Mouse (Mus musculus): ENCODE data around the gene Lats2. TPM values are rescaled to one million over a fixed set of nuclear protein-coding genes. Genes with fewer than 3 reads are reported as not detected.

The Lats2 gene
- total and polyA plus RNA-seq, 3 experiments, result 1.1 to 4.0 (median 1.5) TPM

GRCm38 (mm10) chr14:57708580-57708979, 49.6 kb downstream of the Lats2 start:
- H3K4me3 ChIP-seq (replicated peaks in 1 of 3; ENCODE audit: low read depth in 2 of 3, low read length in 2 of 3, poor library complexity in 1 of 3), result no peak overlapping the region
- peaks cover 0 to 4% of the 10 kb centered on the region in 2 experiments; a peak in 3 of 4 replicates for H3K4me1 ChIP-seq (ENCODE audit: control insufficient read depth in 1 of 2, insufficient read depth in 2 of 2)
- dilution Hi-C loops (cut with MboI; ENCODE audit: extremely low pct_ligation_motif_present, extremely low pct_unique_long_range_greater_than_20kb, low sequenced_read_pairs) (no loop called here), in situ Hi-C loops (cut with MboI; ENCODE audit: low pct_ligation_motif_present, low pct_unique_long_range_greater_than_20kb, low sequenced_read_pairs) (no loop called here)
- H3K27ac ChIP-seq (ENCODE audit: insufficient read depth, low read depth), result no peak overlapping the region
- no peaks in the 10 kb centered on the region for H3K27me3 ChIP-seq (replicated peaks)
- DNase-seq (ENCODE audit: extremely low read depth), result no peak
- no peaks in the 10 kb centered on the region for H3K79me2 ChIP-seq (replicated peaks; ENCODE audit: control insufficient read depth, extremely low read depth, insufficient read depth, poor library complexity, severe bottlenecking)
- TF ChIP-seq MAZ (IDR thresholded peaks at IDR 0.05; ENCODE audit: low read depth, low read length) (no peak), HCFC1 (IDR thresholded peaks at IDR 0.05; ENCODE audit: low read depth, low read length) (no peak), TCF12 (IDR thresholded peaks at IDR 0.05; ENCODE audit: low read depth, low read length) (no peak), PAX5 (IDR thresholded peaks at IDR 0.05; ENCODE audit: low read length) (no peak), ZKSCAN1 (IDR thresholded peaks at IDR 0.05; ENCODE audit: borderline replicate concordance, low read depth, low read length) (no peak), BHLHE40 (IDR thresholded peaks at IDR 0.05; ENCODE audit: low read depth, low read length) (no peak), JUND (conservative IDR thresholded peaks at IDR 0.05; ENCODE audit: low read depth, low read length) (no peak), GABPA (IDR thresholded peaks at IDR 0.05; ENCODE audit: insufficient replicate concordance, low read depth, low read length) (no peak), SMC3 (IDR thresholded peaks at IDR 0.05; ENCODE audit: low read depth, low read length) (no peak), KAT2A (IDR thresholded peaks at IDR 0.05; ENCODE audit: insufficient replicate concordance, low read length) (no peak), MAFK (IDR thresholded peaks at IDR 0.05; ENCODE audit: insufficient replicate concordance, low read length) (no peak)
- no peaks in the 10 kb centered on the region for H3K9me3 ChIP-seq (replicated peaks; ENCODE audit: low read length)
- H3K4me2 ChIP-seq (ENCODE audit: insufficient read depth, low read depth, poor library complexity, severe bottlenecking), result no peak overlapping the region
- no peaks in the 10 kb centered on the region for H3K36me3 ChIP-seq (replicated peaks in 1 of 2; ENCODE audit: control insufficient read depth in 1 of 2, insufficient read depth in 1 of 2, low read length in 1 of 2)
- H3K9ac ChIP-seq (ENCODE audit: insufficient read depth, low read depth), result no peak overlapping the region

- Histone ChIP-seq H3K4me2 (ENCODE audit: insufficient read depth, low read depth, poor library complexity, severe bottlenecking) (no peak overlapping the region), H3K4me3 (replicated peaks in 1 of 3; ENCODE audit: low read depth in 2 of 3, low read length in 2 of 3, poor library complexity in 1 of 3) (no peak overlapping the region), H3K79me2 (replicated peaks; ENCODE audit: control insufficient read depth, extremely low read depth, insufficient read depth, poor library complexity, severe bottlenecking) (no peaks in the 10 kb centered on the region), H3K9ac (ENCODE audit: insufficient read depth, low read depth) (no peak overlapping the region), H3K36me3 (replicated peaks in 1 of 2; ENCODE audit: control insufficient read depth in 1 of 2, insufficient read depth in 1 of 2, low read length in 1 of 2) (no peaks in the 10 kb centered on the region), H3K27ac (ENCODE audit: insufficient read depth, low read depth) (no peak overlapping the region), H3K4me1 (ENCODE audit: control insufficient read depth in 1 of 2, insufficient read depth in 2 of 2) (peaks cover 0 to 4% of the 10 kb centered on the region in 2 experiments; a peak in 3 of 4 replicates), H3K27me3 (replicated peaks) (no peaks in the 10 kb centered on the region), H3K9me3 (replicated peaks; ENCODE audit: low read length) (no peaks in the 10 kb centered on the region)
- no peak for DNase-seq (ENCODE audit: extremely low read depth)
- in situ Hi-C loops (cut with MboI; ENCODE audit: low pct_ligation_motif_present, low pct_unique_long_range_greater_than_20kb, low sequenced_read_pairs) (no loop called here), dilution Hi-C loops (cut with MboI; ENCODE audit: extremely low pct_ligation_motif_present, extremely low pct_unique_long_range_greater_than_20kb, low sequenced_read_pairs) (no loop called here)
- TF ChIP-seq JUND (conservative IDR thresholded peaks at IDR 0.05; ENCODE audit: low read depth, low read length) (no peak), RCOR1 (conservative IDR thresholded peaks at IDR 0.05; ENCODE audit: low read depth, low read length) (no peak), MYC (IDR thresholded peaks at IDR 0.05; ENCODE audit: low read depth, low read length) (no peak), MXI1 (IDR thresholded peaks at IDR 0.05; ENCODE audit: low read depth, low read length) (no peak), ZKSCAN1 (IDR thresholded peaks at IDR 0.05; ENCODE audit: borderline replicate concordance, low read depth, low read length) (no peak), E2F4 (IDR thresholded peaks at IDR 0.05; ENCODE audit: insufficient replicate concordance, low read depth, low read length) (no peak), PAX5 (IDR thresholded peaks at IDR 0.05; ENCODE audit: low read length) (no peak), MAZ (IDR thresholded peaks at IDR 0.05; ENCODE audit: low read depth, low read length) (no peak), HCFC1 (IDR thresholded peaks at IDR 0.05; ENCODE audit: low read depth, low read length) (no peak), ZC3H11A (IDR thresholded peaks at IDR 0.05; ENCODE audit: low read depth, low read length) (no peak)
Measured at GRCm38 (mm10) chr14:57707100-57707893, 50.9 kb downstream of the Lats2 start.

Measured in CH12.LX (cell line).